Mouse (Mus musculus) kidney, postnatal 0 days (tissue): Measurements from ENCODE around the gene Eif4e1b. TPM values are rescaled to one million over a fixed set of nuclear protein-coding genes. Genes with fewer than 3 reads are reported as not detected.

Experiments used
- ATAC-seq: fragments of 200-750 bp; cut with Nextera tagmentation; replicated peaks from 2 replicates; pipeline ENCODE4 v1.8.0; 2017; ENCODE audit warnings: low read depth, moderate number of reproducible peaks, moderate TSS enrichment, moderate library complexity; ENCODE audit not compliant: low FRiP score
- DNase-seq: peaks from one replicate; pipeline ENCODE4 v3.0.0-alpha.2; 2016; ENCODE audit warnings: low spot score
- H3K27ac ChIP-seq: fragments of 300-500 bp; sonication (generic); 2 replicates; pipeline ENCODE4 v1.5.1; 2014; ENCODE audit warnings: mild to moderate bottlenecking
- H3K27me3 ChIP-seq: fragments of 300-500 bp; sonication (generic); 2 replicates; pipeline ENCODE4 v1.6.1; 2014; ENCODE audit warnings: low read length, mixed read lengths; ENCODE audit not compliant: insufficient read depth
- H3K36me3 ChIP-seq: fragments of 300-500 bp; sonication (generic); 2 replicates; pipeline ENCODE4 v1.6.1; 2014; ENCODE audit warnings: low read length, mixed read lengths; ENCODE audit not compliant: insufficient read depth
- H3K4me1 ChIP-seq: fragments of 300-500 bp; sonication (generic); replicated peaks from 2 replicates; pipeline ENCODE4 v1.6.1; 2014; ENCODE audit warnings: antibody characterized with exemption, low read length, mixed read lengths; ENCODE audit not compliant: insufficient read depth
- H3K4me2 ChIP-seq: fragments of 300-500 bp; sonication (generic); 2 replicates; pipeline ENCODE4 v1.6.1; 2014; ENCODE audit warnings: mild to moderate bottlenecking, low read length, moderate library complexity, mixed read lengths
- H3K4me3 ChIP-seq: fragments of 300-500 bp; sonication (generic); replicated peaks from 2 replicates; pipeline ENCODE4 v1.5.1; 2014; ENCODE audit warnings: low read depth, low read length
- H3K9ac ChIP-seq: fragments of 300-500 bp; sonication (generic); 2 replicates; pipeline ENCODE4 v1.6.1; 2014; ENCODE audit warnings: low read depth, low read length
- H3K9me3 ChIP-seq: fragments of 300-500 bp; sonication (generic); replicated peaks from 2 replicates; pipeline ENCODE4 v1.6.1; 2016; ENCODE audit warnings: low read length, inconsistent platforms, mixed read lengths
- CTCF ChIP-seq: IDR thresholded peaks from 2 replicates; pipeline ENCODE4 v1.5.1; 2016; ENCODE audit warnings: antibody characterized with exemption, low read depth, mild to moderate bottlenecking, moderate library complexity
- WGBS: fragments of 180-500 bp; shearing (Covaris S2); extraction: QIAGEN DNeasy Blood & Tissue Kit; methylation state at CpG from one replicate; pipeline ENCODE4 v1.1.7; 2014; 5-methylcytosine and 5-hydroxymethylcytosine counted together
- polyA plus RNA-seq: library from polyadenylated mRNA; unstranded; fragments of >200 nt; fragmentation: Nextera tagmentation; extraction: Ambion mirVana; gene quantifications from 2 replicates; pipeline ENCODE4 v1.2.1, GENCODE M21; 2015

Eif4e1b gene
- polyA plus RNA-seq: not detected in 2 replicates

DNA sequence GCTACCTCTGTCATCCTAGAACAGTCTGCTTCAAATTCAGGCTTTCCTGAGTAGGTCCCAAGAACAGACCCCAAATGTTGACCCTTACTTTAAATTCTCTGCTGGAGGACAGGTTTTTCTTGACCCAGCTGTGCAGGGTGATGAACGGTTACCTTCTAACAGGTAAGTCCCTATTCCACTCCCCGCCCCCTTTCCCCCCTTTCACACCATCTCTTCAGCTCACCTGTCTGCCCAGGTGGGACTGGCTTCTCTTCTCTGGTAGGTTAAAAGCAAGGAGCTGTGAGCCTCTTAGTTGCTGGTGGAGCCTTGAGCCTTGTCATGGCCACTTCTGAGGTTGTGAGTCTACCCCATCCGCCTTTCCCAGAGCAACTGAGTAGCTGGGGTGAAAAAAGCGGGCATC, at the start of gene Eif4e1b:
TSS of gene Eif4e1b (plus strand) at position 301 of the 400 bp plus-strand sequence.
- Histone ChIP-seq H3K4me2 (no peak within 1 kb of the TSS), H3K27ac (no peak within 1 kb of the TSS), H3K9me3 (no peaks in the 10 kb centered on the region), H3K36me3 (no peaks in the 10 kb centered on the region), H3K4me1 (no peaks in the 10 kb centered on the region), H3K27me3 (no peaks in the 10 kb centered on the region), H3K9ac (no peak within 1 kb of the TSS), H3K4me3 (no peak within 1 kb of the TSS)
- no peak for TF ChIP-seq CTCF
- DNase-seq (no peak), ATAC-seq (no peak)
- 84% methylated on average over 4 of the region's 4 CpGs for WGBS

DNA sequence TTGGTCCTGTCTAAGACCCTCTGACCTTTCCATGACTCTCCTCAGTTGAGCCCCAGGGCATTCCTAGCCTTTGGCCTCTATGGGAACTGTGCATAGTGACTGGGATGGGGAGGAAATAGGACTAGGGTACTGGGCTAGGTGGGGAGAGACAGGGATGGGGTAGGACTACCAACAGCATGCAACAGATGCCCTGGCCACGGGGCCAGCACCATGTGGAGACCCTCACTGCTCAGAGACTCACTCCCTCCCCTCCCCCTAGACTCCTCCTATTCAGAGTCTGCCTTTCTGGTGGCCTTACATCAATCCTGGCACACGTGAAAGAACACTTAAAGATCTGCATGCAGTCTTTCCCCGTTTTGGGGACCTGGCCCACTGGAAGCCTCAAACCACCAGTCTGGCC, 46.9 kb upstream of the Eif4e1b start:
- no peaks in the 10 kb centered on the region for H3K36me3 ChIP-seq
- 27% methylated on average over 3 of the region's 3 CpGs for WGBS
- 0 out of 2 replicates have a peak, but pooled peaks cover 4% of the 10 kb centered on the region for H3K4me1 ChIP-seq
- DNase-seq (no peak), ATAC-seq (no peak)
- no peaks in the 10 kb centered on the region for H3K9me3 ChIP-seq
- no peak overlapping the region for H3K27ac ChIP-seq
- no peak overlapping the region for H3K9ac ChIP-seq
- peak overlapping the region; percentile 64; the same call in 1 of the 2 replicates for H3K4me2 ChIP-seq
- H3K27me3 ChIP-seq: peaks cover 27% of the 10 kb centered on the region
- no peak for TF ChIP-seq CTCF
- H3K4me3 ChIP-seq: peak overlapping the region; percentile 34; the same call in 1 of the 2 replicates

DNA sequence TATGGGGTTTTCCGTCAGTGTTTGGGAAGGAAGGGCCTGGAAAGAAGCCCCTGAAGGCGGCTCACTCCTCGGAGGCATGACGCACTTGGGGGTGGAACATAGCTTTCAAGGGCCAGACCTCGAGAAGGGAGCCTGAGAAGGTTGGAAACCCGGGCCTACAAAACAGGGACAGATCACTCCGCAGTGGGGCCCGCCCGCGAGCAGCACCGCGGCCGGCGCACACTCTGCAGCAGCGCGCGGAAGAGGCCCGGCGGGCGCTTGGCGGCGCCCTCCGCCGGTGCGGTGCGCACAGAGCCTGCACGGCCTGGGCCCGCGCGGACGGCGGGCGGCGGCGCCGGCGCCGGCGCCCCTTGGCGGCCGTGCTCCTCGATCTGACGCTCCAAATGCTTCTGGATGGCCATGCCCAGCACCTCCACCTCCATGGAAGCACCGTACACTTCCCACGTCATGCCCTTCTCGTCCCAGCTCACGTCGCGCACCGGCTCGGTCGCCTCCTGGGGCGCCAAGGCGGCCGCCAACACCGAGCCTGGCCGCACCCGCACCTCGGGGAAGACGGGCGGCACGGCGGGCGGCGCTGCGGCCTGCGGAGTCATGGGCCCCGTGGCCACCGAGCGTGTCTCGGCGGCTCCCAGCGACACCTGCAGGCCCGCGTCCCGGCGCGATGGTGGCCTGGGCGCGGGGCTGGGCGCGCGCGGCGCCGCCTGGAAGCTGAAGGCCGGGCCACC, 46.1 kb upstream of the Eif4e1b start:
- Histone ChIP-seq H3K36me3 (no peaks in the 10 kb centered on the region), H3K4me1 (0 out of 2 replicates have a peak, but pooled peaks cover 4% of the 10 kb centered on the region), H3K9me3 (no peaks in the 10 kb centered on the region), H3K4me3 (peak overlapping the region; percentile 34), H3K27me3 (peaks cover 27% of the 10 kb centered on the region), H3K4me2 (peak overlapping the region; percentile 64), H3K27ac (no peak overlapping the region), H3K9ac (no peak overlapping the region)
- no peak for TF ChIP-seq CTCF
- 1% methylated on average over 76 of the region's 87 CpGs for WGBS
- ATAC-seq: no peak; the same call in 1 of the 2 replicates
- peak; percentile 53 for DNase-seq

DNA sequence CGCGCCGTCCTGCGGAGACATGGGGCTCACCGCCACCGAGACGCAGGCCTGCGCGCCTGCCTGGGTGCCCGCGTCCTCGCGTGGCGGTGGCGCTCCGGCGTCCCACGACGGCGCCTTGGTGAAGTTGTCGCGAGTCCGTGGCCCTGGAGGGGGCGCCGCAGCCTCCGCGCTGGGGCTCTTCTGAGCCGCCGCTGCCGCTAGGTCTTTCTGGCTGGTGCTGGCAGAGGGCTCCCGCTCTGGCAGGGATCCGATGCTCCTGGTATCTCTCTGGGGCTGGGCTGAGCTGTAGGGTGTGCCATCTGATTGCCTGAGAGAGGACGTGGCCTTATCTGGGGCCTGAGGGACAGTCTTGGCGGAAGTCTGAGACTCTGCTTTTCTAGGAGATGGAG, 45.6 kb upstream of the Eif4e1b start:
- Histone ChIP-seq H3K27me3 (peaks cover 27% of the 10 kb centered on the region), H3K9ac (no peak overlapping the region), H3K4me2 (peak overlapping the region; percentile 64), H3K4me1 (0 out of 2 replicates have a peak, but pooled peaks cover 4% of the 10 kb centered on the region), H3K27ac (no peak overlapping the region), H3K9me3 (no peaks in the 10 kb centered on the region), H3K4me3 (peak overlapping the region; percentile 34), H3K36me3 (no peaks in the 10 kb centered on the region)
- ATAC-seq (no peak), DNase-seq (no peak)
- no peak for TF ChIP-seq CTCF
- WGBS: 4% methylated on average over 25 of the region's 34 CpGs

DNA sequence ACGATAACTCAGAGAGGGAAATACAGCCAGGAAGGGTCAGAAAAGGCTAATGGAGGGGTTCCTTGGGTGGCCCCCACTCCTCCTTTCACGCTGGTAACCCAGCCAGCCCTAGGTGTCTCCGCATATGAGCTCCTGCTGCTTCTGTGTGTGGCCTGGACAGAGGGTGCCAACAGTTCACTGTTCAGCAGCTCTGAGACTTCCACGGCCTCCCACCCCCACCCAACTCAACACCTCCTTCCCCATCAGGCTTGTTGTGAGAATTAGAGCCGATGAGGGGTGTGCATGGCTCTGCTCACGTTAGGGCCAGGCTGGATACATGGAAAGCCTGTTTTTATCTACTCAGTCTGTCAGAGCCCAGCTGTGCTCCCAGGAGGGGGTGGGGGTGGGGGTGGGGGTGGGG, 37.7 kb upstream of the Eif4e1b start:
- ATAC-seq (no peak), DNase-seq (no peak)
- H3K4me2 ChIP-seq: no peak overlapping the region
- H3K4me1 ChIP-seq: peaks cover 6% of the 10 kb centered on the region; the same call in 1 of the 2 replicates
- no peak for TF ChIP-seq CTCF
- no peaks in the 10 kb centered on the region for H3K36me3 ChIP-seq
- no peak overlapping the region for H3K4me3 ChIP-seq
- no peak overlapping the region for H3K27ac ChIP-seq
- WGBS: 43% methylated on average over 6 of the region's 6 CpGs
- peaks cover 8% of the 10 kb centered on the region for H3K27me3 ChIP-seq
- H3K9ac ChIP-seq: no peak overlapping the region
- no peaks in the 10 kb centered on the region for H3K9me3 ChIP-seq

DNA sequence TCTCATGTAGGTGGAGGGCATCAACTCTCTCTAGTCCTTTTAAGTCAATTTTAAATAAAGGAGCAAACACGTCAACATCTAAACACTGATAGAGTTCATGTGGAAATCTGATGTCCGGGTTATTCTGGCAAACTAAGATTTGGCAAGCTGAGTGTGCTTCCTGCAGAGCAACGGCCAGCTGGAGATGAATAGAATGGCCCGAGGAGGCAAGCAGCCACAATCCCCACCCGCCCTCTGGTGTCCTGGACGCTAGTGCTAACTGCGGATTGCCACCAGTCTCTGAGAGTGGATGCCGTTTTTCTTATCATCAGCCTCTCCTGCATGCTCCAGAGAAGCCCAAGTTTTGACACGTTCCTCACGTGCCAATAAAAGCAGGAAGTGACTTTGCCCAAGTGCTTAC, 36.9 kb upstream of the Eif4e1b start:
- no peak overlapping the region for H3K4me2 ChIP-seq
- WGBS: 49% methylated on average over 10 of the region's 10 CpGs
- TF ChIP-seq CTCF: no peak
- H3K9me3 ChIP-seq: no peaks in the 10 kb centered on the region
- DNase-seq (no peak), ATAC-seq (no peak)
- peaks cover 6% of the 10 kb centered on the region; the same call in 1 of the 2 replicates for H3K4me1 ChIP-seq
- H3K9ac ChIP-seq: no peak overlapping the region
- H3K4me3 ChIP-seq: no peak overlapping the region
- no peak overlapping the region for H3K27ac ChIP-seq
- H3K36me3 ChIP-seq: no peaks in the 10 kb centered on the region
- H3K27me3 ChIP-seq: peaks cover 8% of the 10 kb centered on the region

DNA sequence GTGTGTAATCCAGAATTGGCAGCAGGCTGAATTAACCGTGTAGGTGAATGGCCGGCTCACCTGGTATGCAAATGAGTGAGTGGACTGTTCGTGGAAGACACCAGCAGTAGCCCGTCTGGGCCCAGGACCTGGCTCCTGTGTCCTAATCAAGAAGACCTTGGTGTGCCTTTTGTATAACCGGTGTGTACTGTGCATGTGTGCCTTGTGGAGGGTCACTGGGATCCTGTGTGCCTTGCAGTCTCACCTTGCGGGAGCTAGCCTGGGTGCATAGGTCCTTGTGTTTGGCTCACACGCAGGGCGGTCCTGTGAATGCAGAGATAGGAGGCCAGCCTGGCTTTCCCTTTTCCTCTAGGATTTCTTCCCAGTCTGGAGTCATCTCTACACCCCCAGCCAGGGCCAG, 35.6 kb upstream of the Eif4e1b start:
- H3K27ac ChIP-seq: no peak overlapping the region
- H3K9ac ChIP-seq: no peak overlapping the region
- no peak overlapping the region for H3K4me2 ChIP-seq
- no peaks in the 10 kb centered on the region for H3K9me3 ChIP-seq
- H3K27me3 ChIP-seq: peaks cover 8% of the 10 kb centered on the region
- no peak overlapping the region for H3K4me3 ChIP-seq
- 89% methylated on average over 8 of the region's 8 CpGs for WGBS
- no peaks in the 10 kb centered on the region for H3K36me3 ChIP-seq
- TF ChIP-seq CTCF: no peak
- no peak for ATAC-seq
- peaks cover 6% of the 10 kb centered on the region; the same call in 1 of the 2 replicates for H3K4me1 ChIP-seq
- no peak for DNase-seq
